In genomic region chr17:84096345-84097260, GRCm38 (mm10) we compare ENCODE assay signal across 7 mouse cellular contexts.
DNase-seq lines count a peak whose midpoint lies in the region; ATAC-seq and TF ChIP-seq lines count a peak whose summit lies in the region.

No protein-coding gene starts in this region.

- H3K4me2 ChIP-seq in intestine, postnatal 0 days (replicated peaks; ENCODE audit: low read depth): peak overlapping the region; percentile 79
- peak overlapping the region; percentile 63 for H3K4me2 ChIP-seq in limb, embryonic 14.5 days (replicated peaks; ENCODE audit: low read depth, low read length, severe bottlenecking)

- no peaks in the 10 kb centered on the region for H3K9me3 ChIP-seq in intestine, postnatal 0 days (ENCODE audit: control insufficient read depth)
- no peaks in the 10 kb centered on the region for H3K9me3 ChIP-seq in limb, embryonic 14.5 days (ENCODE audit: control insufficient read depth, low read length)

- no peaks in the 10 kb centered on the region for H3K27me3 ChIP-seq in intestine, postnatal 0 days (replicated peaks; ENCODE audit: control insufficient read depth, insufficient read depth, low read length)
- no peaks in the 10 kb centered on the region for H3K27me3 ChIP-seq in limb, embryonic 14.5 days (ENCODE audit: control insufficient read depth, insufficient read depth, low read length)

- peak overlapping the region; percentile 54 for H3K27ac ChIP-seq in bone marrow, adult 2 months (ENCODE audit: control insufficient read depth, insufficient read depth, low read depth, low read length, poor library complexity)
- no peak overlapping the region; the same call in 1 of the 2 replicates for H3K27ac ChIP-seq in intestine, postnatal 0 days (ENCODE audit: low read depth, low read length)
- no peak overlapping the region; the same call in 1 of the 2 replicates for H3K27ac ChIP-seq in limb, embryonic 14.5 days (replicated peaks; ENCODE audit: low read depth, low read length)

- peak; percentile 56 to 73 for DNase-seq in cerebellum, postnatal 10 days
- peak; percentile 62 to 78 for DNase-seq in frontal cortex, postnatal 14 days (ENCODE audit: low spot score in 2 of 2)
- DNase-seq in limb, embryonic 14.5 days (ENCODE audit: low spot score): no peak
- DNase-seq in naive thymus-derived CD4-positive, alpha-beta T cell, adult 2 months (ENCODE audit: low read depth): peak; percentile 29
- no peak for DNase-seq in urinary bladder, postnatal 25 days (ENCODE audit: low spot score)

- TF ChIP-seq POLR2A in bone marrow, adult 2 months (IDR thresholded peaks at IDR 0.05; ENCODE audit: borderline replicate concordance, control insufficient read depth, low read depth, low read length): no peak
- 0 out of 2 replicates have a peak, but pooled peaks have one; percentile 47 for TF ChIP-seq POLR2A in limb, embryonic 14.5 days (IDR thresholded peaks at IDR 0.05; ENCODE audit: borderline replicate concordance, extremely low read depth, insufficient read depth, insufficient read length)

- H3K9ac ChIP-seq in intestine, postnatal 0 days (ENCODE audit: low read depth, low read length): peak overlapping the region; percentile 54
- H3K9ac ChIP-seq in limb, embryonic 14.5 days (ENCODE audit: low read depth, low read length, severe bottlenecking): peak overlapping the region; percentile 57

- TF ChIP-seq CTCF in bone marrow, adult 2 months (IDR thresholded peaks at IDR 0.05; ENCODE audit: control insufficient read depth, insufficient read depth, low read length): no peak
- TF ChIP-seq CTCF in intestine, postnatal 0 days (IDR thresholded peaks at IDR 0.05; ENCODE audit: low read depth): no peak

- H3K4me3 ChIP-seq in bone marrow, adult 2 months (replicated peaks; ENCODE audit: control insufficient read depth, low read depth, low read length): no peak overlapping the region
- peak overlapping the region; percentile 39 for H3K4me3 ChIP-seq in intestine, postnatal 0 days (ENCODE audit: low read depth, low read length)
- H3K4me3 ChIP-seq in limb, embryonic 14.5 days (replicated peaks; ENCODE audit: low read length): peak overlapping the region; percentile 30

- peak; percentile 57 for ATAC-seq in intestine, postnatal 0 days
- ATAC-seq in limb, embryonic 14.5 days (ENCODE audit: low FRiP score, low read depth): peak; percentile 68

- H3K36me3 ChIP-seq in intestine, postnatal 0 days (ENCODE audit: control insufficient read depth, insufficient read depth): no peaks in the 10 kb centered on the region
- H3K36me3 ChIP-seq in limb, embryonic 14.5 days (ENCODE audit: control insufficient read depth, insufficient read depth, low read length): no peaks in the 10 kb centered on the region

- 18% methylated on average over 59 of the region's 59 CpGs for WGBS in bone marrow, adult 2 months
- 7% methylated on average over 59 of the region's 59 CpGs for WGBS in intestine, postnatal 0 days
- 6% methylated on average over 44 of the region's 59 CpGs for WGBS in limb, embryonic 14.5 days

- H3K4me1 ChIP-seq in bone marrow, adult 2 months (ENCODE audit: control insufficient read depth, insufficient read depth, low read length): peaks cover 4% of the 10 kb centered on the region; the same call in 1 of the 2 replicates
- H3K4me1 ChIP-seq in intestine, postnatal 0 days (replicated peaks; ENCODE audit: control insufficient read depth, insufficient read depth, low read length): 0 out of 2 replicates have a peak, but pooled peaks cover 6% of the 10 kb centered on the region
- peaks cover 20% of the 10 kb centered on the region; the same call in 1 of the 2 replicates for H3K4me1 ChIP-seq in limb, embryonic 14.5 days (ENCODE audit: control insufficient read depth, insufficient read depth, low read length)

Comparison
In these comparisons a context has a peak if more than half of its experiments do, and no peak if none do; other contexts are left out.
1. DNase-seq: peak in cerebellum, postnatal 10 days (2 of 2), frontal cortex, postnatal 14 days (2 of 2) and naive thymus-derived CD4-positive, alpha-beta T cell, adult 2 months (single experiment); none in limb, embryonic 14.5 days (single experiment) and urinary bladder, postnatal 25 days (single experiment).